Mouse (Mus musculus): ENCODE measurements around the gene Zfp365. TPM values are rescaled to one million over a fixed set of nuclear protein-coding genes. Genes with fewer than 3 reads are reported as not detected.

Gene Zfp365
- polyA plus RNA-seq, 1 experiment from 2014 or later = 0.03 TPM

GRCm38 (mm10) chr10:67865841-67866240 lies 46.6 kb downstream of the Zfp365 start:
- Histone ChIP-seq H3K4me1 (replicated peaks) (no peaks in the 10 kb centered on the region), H3K27ac (replicated peaks) (no peak overlapping the region), H3K4me3 (replicated peaks) (no peak overlapping the region), H3K9me3 (replicated peaks) (no peaks in the 10 kb centered on the region), H3K9ac (no peak overlapping the region), H3K27me3 (no peaks in the 10 kb centered on the region), H3K4me2 (no peak overlapping the region), H3K36me3 (replicated peaks) (no peaks in the 10 kb centered on the region)
- WGBS (ENCODE audit: insufficient replicate concordance) = 65% methylated on average over 6 of the region's 6 CpGs
- no peak for ATAC-seq (ENCODE audit: insufficient read depth)

GRCm38 (mm10) chr10:67865063-67865462 lies 47.4 kb downstream of the Zfp365 start:
- no peak for ATAC-seq (ENCODE audit: insufficient read depth)
- no peaks in the 10 kb centered on the region for H3K4me1 ChIP-seq (replicated peaks)
- H3K4me2 ChIP-seq = no peak overlapping the region
- WGBS (ENCODE audit: insufficient replicate concordance) = 59% methylated on average over 3 of the region's 3 CpGs
- no peak overlapping the region for H3K27ac ChIP-seq (replicated peaks)
- no peak overlapping the region for H3K9ac ChIP-seq
- H3K4me3 ChIP-seq (replicated peaks) = no peak overlapping the region
- no peaks in the 10 kb centered on the region for H3K36me3 ChIP-seq (replicated peaks)
- H3K27me3 ChIP-seq = no peaks in the 10 kb centered on the region
- H3K9me3 ChIP-seq (replicated peaks) = no peaks in the 10 kb centered on the region

GRCm38 (mm10) chr10:67862331-67862730 lies 50.1 kb downstream of the Zfp365 start:
- Histone ChIP-seq H3K36me3 (replicated peaks) (no peaks in the 10 kb centered on the region), H3K4me1 (replicated peaks) (no peaks in the 10 kb centered on the region), H3K27me3 (no peaks in the 10 kb centered on the region), H3K27ac (replicated peaks) (no peak overlapping the region), H3K9me3 (replicated peaks) (no peaks in the 10 kb centered on the region), H3K4me3 (replicated peaks) (no peak overlapping the region), H3K9ac (no peak overlapping the region), H3K4me2 (no peak overlapping the region)
- no peak for ATAC-seq (ENCODE audit: insufficient read depth)
- WGBS (ENCODE audit: insufficient replicate concordance) = 14% methylated on average over 7 of the region's 7 CpGs

GRCm38 (mm10) chr10:67858878-67859277 lies 53.6 kb downstream of the Zfp365 start:
- H3K9ac ChIP-seq = no peak overlapping the region
- ATAC-seq (ENCODE audit: insufficient read depth) = no peak
- no peaks in the 10 kb centered on the region for H3K36me3 ChIP-seq (replicated peaks)
- H3K9me3 ChIP-seq (replicated peaks) = no peaks in the 10 kb centered on the region
- H3K4me2 ChIP-seq = no peak overlapping the region
- no peaks in the 10 kb centered on the region for H3K27me3 ChIP-seq
- no peak overlapping the region for H3K27ac ChIP-seq (replicated peaks)
- 12% methylated on average over 8 of the region's 8 CpGs for WGBS (ENCODE audit: insufficient replicate concordance)
- H3K4me3 ChIP-seq (replicated peaks) = no peak overlapping the region
- H3K4me1 ChIP-seq (replicated peaks) = no peaks in the 10 kb centered on the region

GRCm38 (mm10) chr10:67857561-67857906 lies 54.9 kb downstream of the Zfp365 start:
- Histone ChIP-seq H3K27ac (replicated peaks) (no peak overlapping the region), H3K4me1 (replicated peaks) (no peaks in the 10 kb centered on the region), H3K4me2 (no peak overlapping the region), H3K4me3 (replicated peaks) (no peak overlapping the region), H3K9me3 (replicated peaks) (no peaks in the 10 kb centered on the region), H3K27me3 (no peaks in the 10 kb centered on the region), H3K36me3 (replicated peaks) (no peaks in the 10 kb centered on the region), H3K9ac (no peak overlapping the region)
- WGBS (ENCODE audit: insufficient replicate concordance) = 40% methylated on average over 4 of the region's 4 CpGs
- no peak for ATAC-seq (ENCODE audit: insufficient read depth)

GRCm38 (mm10) chr10:67856791-67857560 lies 55.5 kb downstream of the Zfp365 start:
- Histone ChIP-seq H3K27me3 (no peaks in the 10 kb centered on the region), H3K4me2 (no peak overlapping the region), H3K4me1 (replicated peaks) (no peaks in the 10 kb centered on the region), H3K4me3 (replicated peaks) (no peak overlapping the region), H3K36me3 (replicated peaks) (no peaks in the 10 kb centered on the region), H3K27ac (replicated peaks) (no peak overlapping the region), H3K9me3 (replicated peaks) (no peaks in the 10 kb centered on the region), H3K9ac (no peak overlapping the region)
- 68% methylated on average over 14 of the region's 14 CpGs for WGBS (ENCODE audit: insufficient replicate concordance)
- ATAC-seq (ENCODE audit: insufficient read depth) = no peak

- H3K27ac ChIP-seq (replicated peaks) = no peak overlapping the region
- H3K36me3 ChIP-seq (replicated peaks) = no peaks in the 10 kb centered on the region
- H3K9ac ChIP-seq = no peak overlapping the region
- no peaks in the 10 kb centered on the region for H3K9me3 ChIP-seq (replicated peaks)
- H3K4me2 ChIP-seq = no peak overlapping the region
- H3K27me3 ChIP-seq = no peaks in the 10 kb centered on the region
- ATAC-seq (ENCODE audit: insufficient read depth) = no peak
- no peaks in the 10 kb centered on the region for H3K4me1 ChIP-seq (replicated peaks)
- no peak overlapping the region for H3K4me3 ChIP-seq (replicated peaks)
- WGBS (ENCODE audit: insufficient replicate concordance) = 44% methylated on average over 5 of the region's 5 CpGs
Observed at GRCm38 (mm10) chr10:67855760-67856159, 56.7 kb downstream of the Zfp365 start.

- no peaks in the 10 kb centered on the region for H3K4me1 ChIP-seq (replicated peaks)
- H3K27me3 ChIP-seq = no peaks in the 10 kb centered on the region
- no peak for ATAC-seq (ENCODE audit: insufficient read depth)
- H3K4me3 ChIP-seq (replicated peaks) = no peak overlapping the region
- no peak overlapping the region for H3K4me2 ChIP-seq
- no peaks in the 10 kb centered on the region for H3K9me3 ChIP-seq (replicated peaks)
- no peak overlapping the region for H3K27ac ChIP-seq (replicated peaks)
- no peaks in the 10 kb centered on the region for H3K36me3 ChIP-seq (replicated peaks)
- no peak overlapping the region for H3K9ac ChIP-seq
- WGBS (ENCODE audit: insufficient replicate concordance) = 44% methylated on average over 6 of the region's 6 CpGs
Observed at GRCm38 (mm10) chr10:67852411-67852810, 60.1 kb downstream of the Zfp365 start.

- Histone ChIP-seq H3K27me3 (no peaks in the 10 kb centered on the region), H3K27ac (replicated peaks) (no peak overlapping the region), H3K9ac (no peak overlapping the region), H3K4me1 (replicated peaks) (no peaks in the 10 kb centered on the region), H3K36me3 (replicated peaks) (no peaks in the 10 kb centered on the region), H3K4me2 (no peak overlapping the region), H3K9me3 (replicated peaks) (no peaks in the 10 kb centered on the region), H3K4me3 (replicated peaks) (no peak overlapping the region)
- 59% methylated on average over 6 of the region's 6 CpGs for WGBS (ENCODE audit: insufficient replicate concordance)
- ATAC-seq (ENCODE audit: insufficient read depth) = no peak
Observed at GRCm38 (mm10) chr10:67851079-67851478, 61.4 kb downstream of the Zfp365 start.

- H3K9me3 ChIP-seq (replicated peaks) = no peaks in the 10 kb centered on the region
- no peak overlapping the region for H3K4me3 ChIP-seq (replicated peaks)
- H3K4me1 ChIP-seq (replicated peaks) = no peaks in the 10 kb centered on the region
- ATAC-seq (ENCODE audit: insufficient read depth) = no peak
- H3K4me2 ChIP-seq = no peak overlapping the region
- no peaks in the 10 kb centered on the region for H3K36me3 ChIP-seq (replicated peaks)
- H3K27me3 ChIP-seq = no peaks in the 10 kb centered on the region
- H3K27ac ChIP-seq (replicated peaks) = no peak overlapping the region
- H3K9ac ChIP-seq = no peak overlapping the region
- 71% methylated on average over 14 of the region's 14 CpGs for WGBS (ENCODE audit: insufficient replicate concordance)
Observed at GRCm38 (mm10) chr10:67846016-67846650, 66.3 kb downstream of the Zfp365 start.

GRCm38 (mm10) chr10:67841596-67841995 lies 70.9 kb downstream of the Zfp365 start:
- Histone ChIP-seq H3K4me2 (no peak overlapping the region), H3K9me3 (replicated peaks) (no peaks in the 10 kb centered on the region), H3K9ac (no peak overlapping the region), H3K4me3 (replicated peaks) (no peak overlapping the region), H3K36me3 (replicated peaks) (no peaks in the 10 kb centered on the region), H3K27me3 (no peaks in the 10 kb centered on the region), H3K27ac (replicated peaks) (no peak overlapping the region), H3K4me1 (replicated peaks) (no peaks in the 10 kb centered on the region)
- 60% methylated on average over 10 of the region's 10 CpGs for WGBS (ENCODE audit: insufficient replicate concordance)
- no peak for ATAC-seq (ENCODE audit: insufficient read depth)

- 51% methylated on average over 4 of the region's 4 CpGs for WGBS (ENCODE audit: insufficient replicate concordance)
- H3K4me2 ChIP-seq = no peak overlapping the region
- H3K9me3 ChIP-seq (replicated peaks) = no peaks in the 10 kb centered on the region
- no peaks in the 10 kb centered on the region for H3K36me3 ChIP-seq (replicated peaks)
- no peaks in the 10 kb centered on the region for H3K27me3 ChIP-seq
- H3K27ac ChIP-seq (replicated peaks) = no peak overlapping the region
- no peaks in the 10 kb centered on the region for H3K4me1 ChIP-seq (replicated peaks)
- H3K9ac ChIP-seq = no peak overlapping the region
- ATAC-seq (ENCODE audit: insufficient read depth) = no peak
- H3K4me3 ChIP-seq (replicated peaks) = no peak overlapping the region
Observed at GRCm38 (mm10) chr10:67840735-67841134, 71.7 kb downstream of the Zfp365 start.
